Mouse (Mus musculus): ENCODE data around the gene Ndufa4l2.

Gene Ndufa4l2

GRCm38 (mm10) chr10:127514764-127515163, at the start of gene Ndufa4l2:
Gene Ndufa4l2 (plus strand): TSS chr10:127514967.
- DNase-seq: no peak

GRCm38 (mm10) chr10:127471281-127471988, 43.3 kb upstream of the Ndufa4l2 start:
- DNase-seq: no peak

- no peak for DNase-seq
These were observed 42.0 kb upstream of the Ndufa4l2 start for GRCm38 (mm10) chr10:127472722-127473121.

- DNase-seq: no peak
These were observed 39.6 kb upstream of the Ndufa4l2 start for GRCm38 (mm10) chr10:127475175-127475574.

GRCm38 (mm10) chr10:127476541-127476940, 38.2 kb upstream of the Ndufa4l2 start:
- no peak for DNase-seq

- DNase-seq: no peak
These were observed 37.5 kb upstream of the Ndufa4l2 start for GRCm38 (mm10) chr10:127477301-127477700.

- DNase-seq: peak; percentile 41
These were observed 35.6 kb upstream of the Ndufa4l2 start for GRCm38 (mm10) chr10:127479131-127479530.

GRCm38 (mm10) chr10:127480833-127481813, 33.6 kb upstream of the Ndufa4l2 start:
- DNase-seq: no peak

- DNase-seq: no peak
These were observed 29.5 kb upstream of the Ndufa4l2 start for GRCm38 (mm10) chr10:127485235-127485634.

- no peak for DNase-seq
These were observed 25.9 kb upstream of the Ndufa4l2 start for GRCm38 (mm10) chr10:127488856-127489255.

GRCm38 (mm10) chr10:127490160-127491127, 24.3 kb upstream of the Ndufa4l2 start:
- no peak for DNase-seq

GRCm38 (mm10) chr10:127491128-127491512, 23.6 kb upstream of the Ndufa4l2 start:
- no peak for DNase-seq

GRCm38 (mm10) chr10:127492118-127492517, 22.6 kb upstream of the Ndufa4l2 start:
- no peak for DNase-seq

GRCm38 (mm10) chr10:127496156-127496555, 18.6 kb upstream of the Ndufa4l2 start:
- DNase-seq: no peak

GRCm38 (mm10) chr10:127499516-127499915, 15.3 kb upstream of the Ndufa4l2 start:
- no peak for DNase-seq

- DNase-seq: no peak
These were observed 14.7 kb upstream of the Ndufa4l2 start for GRCm38 (mm10) chr10:127500042-127500441.

- DNase-seq: no peak
These were observed 13.6 kb upstream of the Ndufa4l2 start, which contains the start of gene Stac3 for GRCm38 (mm10) chr10:127500894-127501893. Gene Stac3 (plus strand): TSS chr10:127501686.

- peak; percentile 85 for DNase-seq
These were observed 6.5 kb upstream of the Ndufa4l2 start for GRCm38 (mm10) chr10:127508239-127508638.

GRCm38 (mm10) chr10:127509051-127509836, 5.5 kb upstream of the Ndufa4l2 start:
- DNase-seq: peak; percentile 95
